Mouse (Mus musculus) liver, embryonic 14.5 days (tissue): ENCODE measurements around the gene Adprm.

Experiments
- CTCF ChIP-seq: IDR thresholded peaks from 2 replicates; pipeline ENCODE4 v1.5.1; 2016; ENCODE audit warnings: antibody characterized with exemption, low read depth, control low read depth
- EP300 ChIP-seq: IDR thresholded peaks from 2 replicates; pipeline ENCODE4 v1.6.1; 2016; ENCODE audit warnings: antibody characterized with exemption, low read depth

- TF ChIP-seq CTCF (no peak), EP300 (no peak)
These were observed 11.9 kb downstream of the Adprm start for GRCm38 (mm10) chr11:67040483-67040882.
